Mouse (Mus musculus): Measurements from ENCODE around the gene Aaed1. TPM values are rescaled to one million over a fixed set of nuclear protein-coding genes. Genes with fewer than 3 reads are reported as not detected.

The Aaed1 gene
- polyA plus RNA-seq (2012; rRNA removed) = 6.9 and 8.4 TPM in 2 replicates

DNA sequence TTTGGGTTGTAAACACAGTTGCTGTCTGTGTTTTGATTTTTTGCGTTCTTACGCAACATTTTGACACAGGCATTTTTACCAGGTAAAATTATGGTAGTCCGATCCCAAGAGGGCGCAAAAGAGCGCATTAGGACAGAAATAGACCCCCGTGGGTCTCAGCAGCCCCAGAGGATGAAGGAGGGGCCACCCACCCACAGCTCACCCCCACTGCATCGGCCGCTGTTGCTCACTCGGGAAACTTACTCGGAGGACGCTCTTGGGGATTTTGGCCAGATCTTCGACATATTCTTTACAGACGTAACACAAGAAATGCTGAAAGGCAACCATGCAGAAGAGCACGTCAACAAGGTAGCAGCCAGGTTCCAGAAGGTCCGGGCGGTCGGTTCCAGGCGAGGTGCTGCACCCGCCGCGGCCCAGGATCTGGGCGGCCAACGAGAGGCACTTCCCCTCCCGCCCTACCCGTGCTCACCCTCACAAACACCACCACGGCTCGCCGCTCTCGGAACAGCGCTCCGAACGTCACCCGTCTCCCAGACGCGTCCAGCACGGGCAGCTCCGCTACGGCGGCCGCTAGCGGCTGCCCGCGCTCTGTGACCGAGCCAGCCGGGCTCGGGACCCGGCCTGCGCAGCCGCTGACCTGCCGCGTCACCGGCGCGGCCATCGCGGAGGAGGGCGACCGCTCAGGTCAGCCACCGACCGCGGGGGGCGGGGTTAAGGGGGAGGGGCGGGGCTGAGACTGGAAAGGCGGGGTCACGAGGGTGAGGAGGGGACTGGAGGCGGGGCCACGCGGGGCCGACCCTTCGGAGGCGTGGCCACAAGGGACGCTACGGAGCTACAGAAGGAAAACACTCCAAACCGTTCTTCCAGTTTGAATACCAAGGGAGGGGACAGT, at the start of gene Aaed1:
Gene Aaed1, minus strand, starts transcription at position 687 of the 892 bp plus-strand sequence.

DNA sequence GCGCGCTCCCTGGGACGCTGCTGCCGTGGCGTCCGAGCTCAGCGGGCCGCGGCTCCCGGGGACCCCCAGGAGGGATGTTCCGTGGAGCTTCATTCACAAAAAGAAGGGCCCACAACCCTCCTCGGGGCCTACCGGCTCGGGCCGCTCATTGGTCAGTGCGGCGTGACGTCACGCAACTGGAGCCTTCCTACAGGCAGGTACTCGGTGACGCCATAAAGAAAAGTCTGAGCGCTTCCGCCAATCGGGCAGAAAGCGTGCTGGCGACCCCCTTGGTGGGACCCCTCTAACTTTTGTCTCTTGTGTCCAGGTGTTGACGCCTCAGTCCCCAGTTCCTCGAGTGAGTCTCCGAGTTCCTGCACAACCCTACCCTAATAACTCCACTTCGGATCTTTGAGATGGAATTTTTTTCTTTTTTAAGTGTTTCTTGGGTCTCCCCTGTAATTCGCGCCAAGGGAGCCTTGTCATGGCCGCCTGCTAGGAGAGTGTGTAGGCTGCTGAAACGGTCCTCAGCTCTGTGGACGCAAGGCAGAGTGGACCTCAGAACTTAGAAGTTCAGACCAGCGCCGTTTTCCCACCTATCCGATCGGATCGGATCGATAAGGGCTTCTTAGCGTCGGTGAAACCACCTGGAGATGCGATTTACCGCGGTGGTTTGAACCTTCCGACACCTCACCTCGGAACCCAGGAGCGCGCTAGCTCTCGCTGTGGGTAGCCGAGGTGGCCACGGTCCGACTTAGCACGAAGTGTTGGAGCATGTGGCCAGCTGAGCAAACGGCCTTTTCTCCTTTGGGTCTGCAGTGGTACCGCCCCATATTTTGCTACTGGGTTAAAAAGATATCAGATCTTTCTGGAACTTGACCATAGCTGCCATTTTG, 37.4 kb downstream of the Aaed1 start, which contains the start of gene Cdc14b:
Gene Cdc14b, minus strand, starts transcription at position 412 of the 875 bp plus-strand sequence.

Other genes with a start within 250 kb of the Aaed1 start
- gene Hsd17b3, start 223.5 kb downstream of the Aaed1 start, polyA plus RNA-seq (2012; rRNA removed) = not detected in 2 replicates
- gene Slc35d2, start 183.3 kb downstream of the Aaed1 start, polyA plus RNA-seq (2012; rRNA removed) = 3.2 and 4.7 TPM in 2 replicates
- gene Zfp367, start 159.5 kb downstream of the Aaed1 start, polyA plus RNA-seq (2012; rRNA removed) = 15.4 and 16.7 TPM in 2 replicates
- 9.8 and 10.9 TPM in 2 replicates for gene Habp4, start 150.9 kb downstream of the Aaed1 start, polyA plus RNA-seq (2012; rRNA removed)
- 4.2 and 5.2 TPM in 2 replicates for gene Cdc14b, start 37.4 kb downstream of the Aaed1 start, polyA plus RNA-seq (2012; rRNA removed)
- 82.5 and 94.7 TPM in 2 replicates for gene Ctsl, start 58.2 kb upstream of the Aaed1 start, polyA plus RNA-seq (2012; rRNA removed)
- gene Cdk20, start 119.6 kb upstream of the Aaed1 start, polyA plus RNA-seq (2012; rRNA removed) = 2.6 and 2.7 TPM in 2 replicates
- not detected in 2 replicates for gene Fam240b, start 185.1 kb upstream of the Aaed1 start, polyA plus RNA-seq (2012; rRNA removed)